Mouse (Mus musculus): Measurements from ENCODE around the gene Hmgcl.

The Hmgcl gene

DNA sequence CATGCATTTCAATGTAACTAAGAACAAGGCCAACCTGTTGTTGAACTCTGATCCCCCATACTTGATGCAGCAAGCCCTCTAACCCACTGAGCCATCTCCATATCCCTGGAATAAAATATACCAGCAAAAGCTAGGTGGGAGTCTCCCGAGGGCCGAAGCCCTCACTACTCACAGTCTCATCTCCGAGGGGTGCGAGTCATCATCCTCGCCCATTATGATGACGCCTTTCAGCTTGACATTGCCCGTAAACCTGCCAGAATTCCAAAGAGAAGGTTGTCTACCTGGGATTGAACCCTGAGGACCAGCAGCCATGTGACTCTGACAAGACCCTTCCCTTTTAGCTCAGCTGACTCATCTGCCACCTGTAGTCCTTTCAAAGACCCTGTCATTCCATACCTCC is 39.5 kb downstream of the Hmgcl start:
- 81% methylated on average over 7 of the region's 7 CpGs for WGBS

DNA sequence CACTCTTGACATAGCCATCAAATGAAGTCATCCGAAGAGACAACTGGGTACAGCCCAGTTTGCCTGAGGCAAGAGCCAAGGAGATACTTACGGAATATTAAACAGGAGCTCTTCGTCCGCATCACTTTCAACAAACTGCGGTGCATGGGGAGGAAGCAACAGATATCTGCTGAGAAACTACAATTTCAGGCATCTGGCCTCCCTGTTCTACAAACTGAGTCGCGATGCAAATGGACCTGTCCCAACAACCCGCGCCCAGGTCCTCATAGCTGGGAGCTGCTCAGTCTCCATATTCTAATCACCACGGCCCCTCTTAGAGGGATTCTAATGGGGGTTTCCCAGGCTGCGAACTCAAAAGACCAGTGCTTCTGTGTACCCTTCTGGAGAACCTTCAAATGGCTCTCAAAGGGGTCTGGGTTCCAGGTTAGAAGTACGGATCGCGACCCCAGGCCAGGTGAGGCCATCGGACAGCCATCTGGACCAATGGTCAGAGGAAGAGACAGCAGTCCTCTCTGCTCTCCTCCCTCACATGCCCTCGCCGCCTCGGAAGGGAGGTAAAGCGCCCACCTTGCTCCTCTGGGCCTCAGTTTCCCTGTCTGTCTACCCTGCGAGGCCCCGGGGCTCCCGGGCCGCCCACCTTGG is 40.2 kb downstream of the Hmgcl start:
- WGBS = 5% methylated on average over 23 of the region's 23 CpGs

DNA sequence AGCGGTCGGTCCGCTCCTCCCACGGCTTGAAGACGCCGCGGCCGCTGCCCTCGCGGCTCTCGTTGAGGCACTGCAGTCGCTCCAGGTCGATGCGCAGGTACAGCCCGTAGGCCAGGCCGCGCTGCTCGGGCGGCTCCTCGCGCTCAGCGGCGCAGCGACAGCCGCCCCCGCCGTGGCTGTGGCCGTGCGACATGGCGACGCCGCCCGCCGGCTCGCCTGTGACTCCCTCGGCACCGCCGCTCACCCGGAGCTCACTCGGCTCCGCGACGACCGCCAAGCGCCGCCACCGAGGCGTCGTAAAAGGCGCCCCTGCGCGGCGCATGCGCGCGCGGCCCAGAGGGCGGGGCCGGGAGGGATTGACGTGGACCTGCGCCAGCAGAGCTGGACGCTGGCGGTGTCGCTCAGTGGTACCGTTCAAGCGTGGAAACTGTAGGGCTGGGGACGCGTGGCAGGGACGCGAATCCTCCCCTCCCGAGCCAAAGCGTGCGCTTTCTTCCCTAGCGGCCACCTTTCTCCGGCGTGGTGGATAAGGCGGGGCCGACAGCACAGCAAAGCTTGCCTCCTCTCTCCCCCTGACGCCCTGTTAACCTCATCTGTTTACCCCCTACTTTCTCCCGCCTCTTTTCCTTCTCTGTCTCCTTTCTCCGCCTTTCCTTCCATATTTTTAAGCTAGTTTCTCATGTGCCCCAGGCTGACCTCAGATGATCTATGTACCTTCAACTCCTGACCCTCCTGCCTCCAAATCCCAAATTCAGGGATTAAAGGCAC is 40.9 kb downstream of the Hmgcl start, which contains the start of gene Pithd1:
Gene Pithd1 (minus strand): TSS at position 322 of the 768 bp plus-strand sequence.
- WGBS = under 1% methylated on average over 75 of the region's 81 CpGs

DNA sequence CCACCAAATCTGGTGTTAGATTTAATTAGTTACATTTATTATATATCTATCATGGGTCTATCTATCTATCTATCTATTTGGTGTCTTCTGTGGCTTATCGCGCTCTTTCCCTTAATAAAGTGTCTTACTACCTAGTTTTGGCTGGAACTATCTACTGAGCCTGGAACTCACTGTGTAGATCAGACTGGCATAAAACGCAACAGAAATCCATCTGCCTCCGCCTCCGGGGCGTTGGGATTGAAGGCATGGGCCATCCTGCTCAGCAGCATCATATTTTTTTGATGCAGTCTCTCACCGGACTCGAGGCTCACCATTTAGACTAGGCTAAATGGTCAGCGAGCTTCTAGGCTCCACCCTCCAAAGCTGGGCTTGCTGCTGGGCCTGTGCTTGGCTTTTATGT is 41.5 kb downstream of the Hmgcl start:
- 53% methylated on average over 9 of the region's 9 CpGs for WGBS

DNA sequence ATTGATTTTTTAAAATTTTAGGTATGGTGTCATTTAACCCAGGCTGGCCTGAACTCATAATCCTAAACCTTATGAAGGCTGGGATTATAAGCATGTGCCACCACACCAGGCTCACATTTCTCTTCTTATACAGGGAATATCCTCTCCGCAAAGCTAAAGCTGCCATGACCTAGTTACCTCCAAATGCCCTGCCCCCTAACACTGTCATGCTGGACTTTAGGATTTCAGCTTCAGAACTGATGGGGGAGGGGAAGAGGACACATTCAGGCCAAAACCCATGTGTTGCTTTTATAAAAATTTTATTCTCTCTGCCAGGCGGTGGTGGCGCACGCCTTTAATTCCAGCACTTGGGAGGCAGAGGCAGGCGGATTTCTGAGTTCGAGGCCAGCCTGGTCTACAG is 47.7 kb downstream of the Hmgcl start:
- WGBS = 98% methylated on average over 6 of the region's 6 CpGs

DNA sequence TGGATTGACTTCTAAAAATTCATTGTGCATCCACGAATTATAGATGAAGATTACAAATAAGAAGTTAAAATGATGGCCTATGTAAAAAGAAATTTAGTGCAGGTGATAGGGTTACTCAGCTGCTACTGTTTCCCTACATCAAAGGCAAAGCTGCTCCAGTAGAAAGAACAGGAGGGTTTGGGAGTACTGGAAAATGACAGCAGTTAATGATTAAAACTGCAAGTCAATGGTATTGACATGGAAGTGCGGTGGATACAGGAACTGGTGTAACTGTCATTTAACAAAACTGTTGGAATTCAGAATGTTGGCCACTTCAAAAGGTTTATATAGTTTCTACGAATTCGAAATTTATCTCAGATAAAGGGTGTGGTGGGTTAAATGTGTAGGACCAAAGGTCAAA is 48.9 kb downstream of the Hmgcl start:
- WGBS = 87% methylated on average over 4 of the region's 4 CpGs

DNA sequence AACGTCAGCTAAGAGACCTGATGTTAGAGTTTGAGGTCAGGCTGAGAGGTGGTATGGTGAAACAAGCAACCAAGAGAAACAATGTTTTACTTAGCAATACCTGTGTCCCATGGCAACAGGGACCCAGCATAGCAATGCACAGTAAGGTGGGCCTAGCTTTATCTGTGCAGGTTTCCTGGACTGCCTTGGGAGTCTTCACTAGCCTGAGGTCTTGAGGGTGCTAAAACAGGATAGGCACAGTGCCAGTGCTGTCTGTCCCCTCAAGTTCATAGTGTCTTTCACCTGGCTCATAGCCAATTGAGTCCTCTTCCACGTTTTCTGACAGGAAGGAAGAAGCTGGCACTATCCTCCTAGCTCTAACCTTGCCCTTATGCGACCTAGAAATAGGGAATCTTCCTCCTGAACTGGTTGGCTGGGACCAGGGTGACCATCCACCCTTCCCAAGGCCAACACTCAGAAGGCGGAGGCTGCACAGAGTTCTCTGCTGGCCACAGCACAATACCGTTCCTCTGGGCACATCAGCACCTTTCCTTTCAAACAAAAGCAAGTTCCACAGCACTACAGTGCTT is 57.9 kb downstream of the Hmgcl start:
- 76% methylated on average over 5 of the region's 5 CpGs for WGBS

DNA sequence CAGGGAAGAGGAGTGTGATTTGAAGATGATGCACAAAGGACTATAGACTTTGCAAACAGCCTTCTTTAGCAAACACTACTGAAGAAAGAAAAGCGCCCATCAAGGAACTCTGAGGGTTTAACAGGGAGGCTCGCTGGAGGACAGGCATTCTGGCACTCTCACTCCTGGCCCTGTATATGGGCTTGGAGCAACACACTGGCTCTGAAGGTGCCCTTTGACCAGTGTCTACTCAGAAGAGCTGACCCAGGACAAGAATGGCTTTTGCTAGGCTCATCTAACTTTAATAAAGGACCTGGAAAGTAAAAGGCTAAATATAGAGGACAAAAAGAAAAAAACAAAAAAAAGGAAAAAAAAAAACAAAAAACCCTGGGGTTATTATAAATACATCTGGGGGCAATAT is 58.7 kb downstream of the Hmgcl start:
- 88% methylated on average over 2 of the region's 2 CpGs for WGBS

DNA sequence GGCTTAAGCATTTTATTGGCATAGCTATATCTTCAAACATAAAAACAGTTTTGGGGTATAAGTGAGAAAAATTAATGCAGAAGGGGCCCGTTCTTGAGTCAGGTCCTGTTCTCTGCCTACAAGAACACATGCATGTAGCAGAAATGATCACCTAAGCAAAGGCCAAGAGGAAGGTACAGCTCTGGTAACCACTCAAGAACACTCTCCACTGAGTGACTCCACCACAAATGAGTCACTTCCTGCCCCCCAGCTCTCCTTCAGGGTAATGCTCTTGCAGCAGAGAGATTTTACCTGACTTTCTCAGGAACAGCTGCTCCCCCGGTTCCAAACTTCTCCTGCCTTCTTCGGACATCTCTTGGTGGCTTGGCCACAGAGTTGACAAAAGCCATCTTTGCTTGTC is 60.6 kb downstream of the Hmgcl start:
- 92% methylated on average over 3 of the region's 3 CpGs for WGBS

DNA sequence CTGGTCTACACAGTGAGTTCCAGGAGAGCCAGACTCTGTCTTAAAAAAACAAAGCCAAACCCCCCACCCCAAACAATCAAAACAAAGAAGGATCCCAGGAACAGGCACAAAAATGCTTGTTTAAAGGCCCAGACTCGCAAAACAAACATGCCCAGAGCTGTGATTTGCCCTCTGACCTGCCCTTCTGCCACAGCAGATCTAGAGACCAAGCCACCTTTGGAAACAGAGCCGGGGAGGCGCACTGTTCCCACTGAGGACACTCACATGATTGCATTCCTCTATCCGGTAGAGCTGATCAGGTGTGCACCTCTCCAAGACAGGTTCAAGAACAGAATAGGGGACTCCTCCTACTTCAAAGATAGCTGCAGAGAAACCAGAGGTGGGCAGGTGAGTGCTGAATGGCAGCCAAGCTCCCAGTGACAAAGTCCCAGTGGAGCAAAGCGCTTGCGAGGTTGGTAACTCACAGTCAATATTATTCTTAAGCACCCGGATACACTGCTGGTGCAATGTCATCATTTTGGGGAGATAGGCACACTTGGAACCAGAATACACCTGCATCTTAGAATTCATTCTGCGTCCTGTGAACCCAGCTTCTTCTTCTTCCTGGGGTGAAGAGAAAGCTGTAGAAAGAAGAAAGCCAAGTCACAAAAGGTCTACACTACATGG is 62.7 kb downstream of the Hmgcl start:
- 89% methylated on average over 8 of the region's 8 CpGs for WGBS

DNA sequence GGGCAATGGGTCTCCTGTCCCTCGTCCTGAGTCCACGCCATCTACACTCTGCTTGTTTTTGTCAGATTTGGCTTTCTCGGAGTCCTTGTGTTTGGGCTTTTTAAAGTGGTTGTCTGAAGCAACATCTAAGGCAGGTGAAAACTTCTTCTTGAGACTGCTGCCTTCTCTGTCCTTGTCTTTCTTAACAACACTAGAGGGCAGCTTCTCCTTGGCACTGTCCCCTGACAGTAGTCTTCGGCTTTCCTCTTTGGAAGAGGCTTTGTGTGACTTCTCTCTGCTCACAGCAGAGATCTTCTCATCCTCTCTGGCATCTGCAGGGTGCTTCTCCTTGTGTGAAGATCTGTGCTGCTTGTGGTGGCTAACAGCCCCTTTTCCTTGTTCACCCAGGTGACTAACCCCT is 64.3 kb downstream of the Hmgcl start:
- 75% methylated on average over 4 of the region's 4 CpGs for WGBS

Measured in cerebral cortex, adult 2 months (tissue).